Mouse (Mus musculus) kidney, adult 11 months (tissue): ENCODE measurements around the gene Btn1a1.

Experiments
- DNase-seq: peaks from one replicate; pipeline ENCODE4 v3.0.0; 2022

Gene Btn1a1

DNA sequence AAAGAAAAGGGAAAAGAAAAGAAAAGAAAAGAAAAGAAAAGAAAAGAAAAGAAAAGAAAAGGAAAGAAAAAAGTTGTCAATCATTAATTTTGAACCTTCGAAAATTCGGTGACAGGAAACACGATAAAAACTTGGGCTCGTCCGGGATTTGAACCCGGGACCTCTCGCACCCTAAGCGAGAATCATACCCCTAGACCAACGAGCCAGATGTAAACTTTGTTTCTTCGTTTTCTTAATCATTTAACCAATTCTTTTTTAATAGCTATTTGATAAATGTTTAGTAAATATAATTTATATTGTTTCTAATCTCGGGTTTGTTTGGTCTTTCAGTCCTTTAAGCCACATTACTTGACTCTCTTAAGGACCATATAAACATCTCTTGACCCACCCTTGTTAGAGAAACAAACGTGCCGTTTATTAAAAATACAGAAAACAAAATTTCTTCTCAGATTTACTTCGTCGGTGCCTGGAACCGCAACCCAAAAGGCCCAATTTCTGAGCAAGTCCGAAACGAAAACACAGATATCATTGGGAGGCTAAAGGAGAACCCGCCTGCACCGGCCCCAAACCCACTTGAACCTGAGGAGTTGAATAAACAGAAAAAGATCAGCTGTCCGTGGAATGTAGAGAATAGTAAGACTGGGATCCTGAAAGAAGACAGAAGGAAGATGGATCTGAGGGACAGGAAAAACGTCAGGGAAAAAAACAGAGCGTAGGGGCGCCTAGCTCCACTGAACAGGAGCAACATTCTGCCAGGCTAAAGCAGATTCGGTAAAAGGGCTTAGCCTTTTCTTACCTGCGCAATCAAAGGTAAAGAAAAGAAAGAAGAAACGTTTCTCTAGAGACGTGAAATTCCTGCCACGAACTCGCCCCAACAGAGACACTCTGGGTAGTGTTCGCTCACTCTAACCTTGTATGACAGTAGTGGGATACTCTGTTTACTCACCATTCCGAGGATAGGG is 28.6 kb downstream of the Btn1a1 start:
- DNase-seq = peak; percentile 43

GRCm38 (mm10) chr13:23436231-23436661 is 29.5 kb downstream of the Btn1a1 start:
- DNase-seq = no peak

DNA sequence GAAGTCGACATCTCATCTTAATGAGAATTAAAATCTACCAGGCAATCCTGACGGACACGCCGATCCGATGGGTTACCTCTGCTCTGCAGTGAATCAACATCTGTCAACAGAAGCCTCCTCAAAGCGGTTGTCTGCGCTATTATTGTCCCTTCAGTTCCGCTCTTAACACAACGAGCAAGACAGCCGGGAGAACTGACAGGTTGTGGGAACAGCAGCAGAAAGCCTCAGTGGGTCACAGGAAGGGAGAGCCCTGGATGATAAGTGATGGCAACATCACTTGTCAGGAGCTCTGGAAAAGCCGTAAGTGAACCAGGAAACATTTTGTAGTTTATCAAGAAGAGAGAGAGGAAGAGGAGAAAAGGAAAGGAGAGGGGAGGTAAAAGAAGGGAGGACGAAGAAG is 30.0 kb downstream of the Btn1a1 start:
- DNase-seq = no peak

GRCm38 (mm10) chr13:23435241-23435640 is 30.5 kb downstream of the Btn1a1 start:
- no peak for DNase-seq

GRCm38 (mm10) chr13:23434426-23434825 is 31.3 kb downstream of the Btn1a1 start:
- no peak for DNase-seq

- DNase-seq = no peak
Measured at GRCm38 (mm10) chr13:23433801-23434200, 31.9 kb downstream of the Btn1a1 start.

DNA sequence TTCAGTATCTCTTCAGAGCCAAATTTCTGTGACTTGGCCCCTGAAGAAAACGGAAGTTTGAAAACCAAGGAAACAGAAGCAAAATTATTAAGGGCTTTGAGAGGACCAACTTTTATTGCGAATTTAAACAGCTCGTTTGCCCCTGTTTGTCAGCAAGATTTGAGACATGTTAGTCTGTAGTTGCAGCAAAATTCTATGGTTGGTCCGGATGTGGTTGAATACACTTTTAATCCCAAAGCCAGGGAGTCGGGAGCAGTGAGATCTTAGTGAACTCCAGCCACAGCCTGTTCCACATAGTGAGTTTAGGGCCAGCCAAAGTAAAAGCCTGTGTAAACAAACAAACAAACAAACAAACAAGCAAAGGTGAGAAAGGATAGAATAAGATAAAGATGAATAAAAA is 32.5 kb downstream of the Btn1a1 start:
- DNase-seq = no peak

DNA sequence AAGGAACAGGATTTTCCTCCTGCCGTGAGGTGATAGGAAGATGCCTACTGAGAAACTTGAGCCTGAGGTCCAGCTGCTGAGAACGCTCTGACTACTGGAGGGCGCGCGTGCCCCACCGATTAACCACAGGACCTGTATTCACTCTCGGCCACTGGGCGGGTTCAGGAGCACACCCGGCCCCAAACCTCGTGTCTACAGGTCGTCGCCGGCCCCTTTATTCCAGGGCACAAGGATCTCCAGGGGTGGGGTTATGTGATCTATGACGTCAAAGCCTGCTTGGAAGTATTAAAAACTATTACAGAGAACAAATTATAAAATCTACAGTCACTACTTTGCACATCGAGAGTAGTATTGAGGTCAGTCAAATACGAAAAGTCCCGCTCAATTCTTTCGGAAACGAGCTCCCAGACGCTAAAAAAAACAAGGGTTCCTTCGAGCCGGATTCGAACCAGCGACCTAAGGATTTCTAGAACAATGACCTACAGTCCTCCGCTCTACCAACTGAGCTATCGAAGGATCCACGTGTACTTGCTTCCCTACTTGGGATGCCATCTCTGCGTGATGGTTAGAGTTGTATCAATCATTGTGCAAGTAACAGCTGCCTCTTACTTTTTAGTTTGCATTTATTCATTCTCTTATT is 33.0 kb downstream of the Btn1a1 start:
- peak; percentile 95 for DNase-seq

- peak; percentile 79 for DNase-seq
Measured at GRCm38 (mm10) chr13:23431351-23431771, 34.3 kb downstream of the Btn1a1 start.

GRCm38 (mm10) chr13:23430734-23431133 is 35.0 kb downstream of the Btn1a1 start:
- peak; percentile 83 for DNase-seq

DNA sequence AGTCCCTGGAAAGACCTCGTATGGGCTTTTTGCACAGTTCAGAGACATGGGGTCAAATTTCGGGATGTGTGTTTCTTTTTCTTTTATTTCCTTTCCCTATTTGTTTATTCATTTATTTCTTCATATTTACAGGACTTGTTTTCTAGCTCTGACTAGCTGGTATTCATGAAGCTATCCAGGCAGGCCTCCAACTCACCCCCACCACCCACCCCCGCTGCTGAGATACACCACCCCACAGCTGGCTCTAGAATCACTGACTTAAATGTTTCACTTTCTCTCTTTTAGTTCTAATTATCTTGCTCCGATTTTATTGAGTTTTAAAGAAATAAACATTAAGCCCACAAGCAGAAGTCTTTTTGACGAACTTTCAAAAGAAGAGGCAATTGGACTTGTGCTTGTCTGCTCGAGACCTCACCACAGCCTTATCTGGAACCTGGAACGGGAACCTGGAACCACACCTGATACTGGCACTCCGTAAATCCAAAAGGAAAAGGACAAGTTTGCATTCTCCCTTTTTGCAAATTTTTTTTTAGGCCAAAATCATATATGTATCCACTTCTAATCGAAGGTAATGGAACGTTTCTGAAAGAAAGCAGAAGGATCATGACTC is 35.8 kb downstream of the Btn1a1 start:
- no peak for DNase-seq

DNA sequence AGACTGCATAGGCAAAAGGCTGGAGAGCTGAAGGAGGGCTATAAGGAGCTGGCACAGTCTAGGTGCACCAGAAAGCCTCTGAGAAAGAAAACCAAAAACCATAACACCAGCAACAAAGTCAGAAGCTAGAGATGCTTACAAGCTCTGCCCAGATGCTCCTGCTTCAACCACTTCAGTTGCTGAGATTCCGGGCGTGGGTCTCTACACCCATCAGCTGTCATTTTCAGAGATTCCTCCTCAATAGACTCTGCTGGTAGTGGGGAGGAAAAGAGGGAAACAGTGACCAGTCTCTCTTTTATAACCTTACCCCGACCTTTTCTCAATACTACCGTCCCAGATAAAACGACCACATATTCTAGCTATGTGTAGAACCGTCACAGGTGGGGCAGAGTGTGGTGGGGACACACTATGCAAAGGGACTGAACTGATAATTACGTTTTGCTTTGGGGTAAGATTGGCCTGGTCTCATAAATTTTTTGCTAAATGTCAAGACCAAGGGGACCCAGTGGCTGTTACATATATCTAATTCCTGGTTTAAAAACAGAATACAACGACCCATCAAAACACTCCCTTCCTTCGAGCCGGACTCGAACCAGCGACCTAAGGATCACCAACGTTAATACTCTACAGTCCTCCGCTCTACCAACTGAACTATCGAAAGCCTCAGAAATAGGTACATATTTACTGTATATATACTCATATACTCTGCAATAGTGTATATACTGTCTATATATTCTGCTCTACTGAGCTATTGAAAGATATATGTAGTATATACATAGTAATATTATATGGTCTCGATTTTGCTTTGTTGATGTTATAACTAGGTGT is 37.3 kb downstream of the Btn1a1 start:
- DNase-seq = no peak

DNA sequence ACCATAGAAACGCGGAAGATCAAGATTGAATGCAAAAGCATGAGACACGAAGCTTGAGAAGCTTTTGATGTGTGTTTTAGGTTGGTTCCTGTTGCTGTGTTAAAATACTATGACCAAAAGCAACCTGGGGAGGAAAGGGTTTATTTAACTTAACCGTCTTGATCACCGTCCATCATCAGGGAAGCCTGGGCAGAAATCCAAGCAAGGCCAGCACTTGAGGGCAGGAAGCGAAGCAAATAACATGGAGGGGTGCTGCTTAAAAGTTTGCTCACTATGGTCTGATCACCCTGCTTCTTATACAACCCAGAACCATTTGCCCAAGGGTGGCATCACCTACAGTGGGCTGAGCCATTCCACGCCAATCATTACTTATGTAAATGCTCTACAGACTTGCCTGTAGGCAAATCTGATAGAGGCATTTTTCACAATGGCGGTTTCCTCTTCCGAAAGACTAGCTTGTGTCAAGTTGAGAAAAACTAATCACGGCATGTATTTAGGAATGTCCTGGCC is 38.2 kb downstream of the Btn1a1 start:
- no peak for DNase-seq

GRCm38 (mm10) chr13:23426922-23427321 is 38.8 kb downstream of the Btn1a1 start:
- DNase-seq = no peak

GRCm38 (mm10) chr13:23426335-23426734 is 39.4 kb downstream of the Btn1a1 start:
- no peak for DNase-seq

GRCm38 (mm10) chr13:23425505-23425904 is 40.2 kb downstream of the Btn1a1 start:
- peak; percentile 40 for DNase-seq

DNA sequence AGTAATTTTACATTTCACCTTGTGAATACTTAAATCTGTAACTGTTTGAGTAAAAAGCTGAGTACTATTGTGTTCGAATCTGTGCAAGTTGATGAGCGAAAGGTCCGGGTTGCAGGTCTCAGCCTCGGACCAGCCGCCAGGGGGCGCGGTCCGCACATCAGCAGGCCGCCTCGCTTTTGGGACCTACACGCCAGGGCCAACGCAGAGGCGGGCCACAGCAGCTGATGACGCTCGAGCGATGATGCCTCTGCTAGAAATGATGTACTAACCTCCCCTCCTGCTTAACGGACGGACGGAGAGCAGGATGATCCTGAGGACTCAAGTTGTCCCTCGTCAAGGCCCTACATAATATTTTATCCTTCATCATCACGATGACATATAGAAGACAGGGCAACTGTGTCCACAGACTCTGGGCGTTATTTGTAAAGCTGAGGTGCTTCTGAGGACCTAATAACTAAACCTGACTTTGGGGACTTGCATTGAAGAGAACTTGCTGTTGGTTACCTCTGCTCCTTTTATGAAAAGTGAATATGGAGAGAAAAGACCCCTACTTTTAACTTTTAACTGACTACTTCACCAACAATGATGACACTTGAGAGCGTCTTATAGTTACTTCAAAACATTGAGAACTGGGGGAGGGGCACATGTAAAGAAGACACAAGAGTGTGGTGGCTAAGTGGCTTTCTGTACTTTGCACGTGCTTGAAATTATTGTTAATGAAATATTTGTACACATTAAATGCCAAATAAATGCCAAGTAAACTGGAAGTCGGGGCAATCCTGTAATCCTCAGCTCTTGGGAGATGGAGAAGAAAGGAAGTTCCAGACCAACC is 41.0 kb downstream of the Btn1a1 start:
- peak; percentile 88 for DNase-seq

GRCm38 (mm10) chr13:23424052-23424380 is 41.7 kb downstream of the Btn1a1 start:
- DNase-seq = no peak

DNA sequence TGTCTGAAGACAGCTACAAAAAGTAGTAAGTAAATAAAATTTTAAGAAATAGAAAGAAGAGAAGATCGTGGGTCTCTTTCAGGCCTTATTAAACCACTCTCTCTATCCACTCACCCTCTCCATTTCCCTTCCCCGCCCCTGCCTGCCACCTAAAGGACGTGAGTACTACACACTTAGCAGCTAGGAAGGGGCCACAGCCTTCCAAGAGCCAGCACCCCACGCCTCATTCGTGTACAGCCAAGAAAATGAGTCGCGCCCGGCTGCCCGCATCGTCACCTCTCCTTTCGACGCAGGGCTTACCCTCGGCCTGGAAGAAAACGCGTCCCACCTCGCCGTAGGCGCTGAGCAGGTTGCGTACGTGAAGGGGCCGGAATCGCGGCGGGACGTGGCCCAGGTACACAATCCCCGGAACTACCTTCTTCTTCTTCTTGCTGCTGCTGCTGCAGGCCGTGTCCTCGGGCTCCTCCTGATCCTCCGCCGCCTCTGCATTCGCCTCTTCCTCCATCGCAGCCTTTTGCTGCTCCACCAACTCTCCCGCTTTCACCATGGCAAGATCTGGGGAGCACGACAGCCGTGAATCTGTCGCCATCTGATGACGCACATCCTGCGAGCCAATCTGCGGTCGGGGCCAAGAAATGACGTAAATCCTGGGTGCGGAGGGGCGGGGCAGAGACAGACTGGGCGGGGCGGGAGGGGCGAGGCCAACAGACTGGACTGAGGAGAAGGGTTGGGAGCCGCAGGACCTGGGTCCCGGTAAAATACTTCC is 42.2 kb downstream of the Btn1a1 start, which contains the start of gene Abt1:
Abt1 (minus strand) TSS at position 581 of the 766 bp plus-strand sequence.
- peak; percentile 83 for DNase-seq

DNA sequence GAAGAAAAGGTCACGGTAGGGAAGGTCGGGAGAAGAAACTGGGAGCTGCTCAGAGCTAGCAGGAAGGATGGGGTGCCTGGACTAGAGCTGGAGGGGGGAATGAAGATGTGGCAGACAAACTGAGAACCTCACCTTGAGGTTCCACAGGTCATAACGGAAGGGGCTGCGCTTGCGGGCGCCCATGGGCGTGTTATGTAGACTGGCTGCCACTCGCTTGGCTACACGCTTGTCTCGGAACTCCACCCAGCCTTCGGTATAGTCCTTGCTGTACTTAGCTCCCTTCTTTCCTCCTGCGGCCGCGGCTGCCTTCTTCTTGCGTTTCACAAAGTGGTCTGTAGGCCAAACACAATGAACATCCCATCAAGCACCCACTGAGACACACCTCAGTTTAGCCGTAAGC is 43.4 kb downstream of the Btn1a1 start:
- no peak for DNase-seq
